Comparison of ENCODE assay signal across 17 mouse cellular contexts in the genomic region with DNA sequence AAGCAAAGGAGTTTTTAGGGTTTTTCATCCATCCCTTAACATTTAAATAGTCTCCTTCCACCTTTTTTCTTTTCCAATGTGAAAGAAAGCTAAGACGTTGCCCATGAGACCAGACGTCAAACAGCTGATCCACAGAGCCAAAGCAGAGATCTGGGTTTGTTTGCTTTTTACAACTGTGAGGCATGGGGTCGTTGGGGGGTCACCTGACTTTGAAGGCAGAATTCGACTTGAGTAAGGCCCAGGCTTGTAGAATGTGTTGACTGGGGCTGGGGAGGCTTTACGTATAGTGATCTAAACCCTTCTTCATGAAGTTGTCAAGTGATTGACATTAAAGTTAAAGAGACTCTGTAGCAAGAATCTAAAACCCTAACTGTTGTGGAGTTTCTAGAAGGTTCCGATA.
"Had no signal": no experiment of that assay in that cellular context is flagged by ENCODE, and none has a peak within 500 bp of the region (broad histone marks: within the 10 kb centered on the region; RNA-seq: fewer than 3 reads in every experiment).

No protein-coding gene starts in this region.

- H3K4me2 ChIP-seq: limb, embryonic 15.5 days; liver, embryonic 12.5 days; lung, embryonic 14.5 days; neural tube, embryonic 15.5 days had no signal

- H3K9me3 ChIP-seq: limb, embryonic 15.5 days; liver, embryonic 12.5 days; midbrain, embryonic 10.5 days; neural tube, embryonic 15.5 days had no signal

- H3K27me3 ChIP-seq: limb, embryonic 15.5 days; neural tube, embryonic 15.5 days had no signal

- DNase-seq: kidney, adult 8-10 months; kidney, postnatal 10 days; layer of hippocampus, adult 9-11 months; layer of hippocampus, postnatal 36 days; lung, embryonic 14.5 days; lung, postnatal 10 days; lung, postnatal 4 days; midbrain, embryonic 14.5 days; right cerebral cortex, adult 18-20 months; right cerebral cortex, postnatal 25 days; thymus, adult 18-20 months; thymus, postnatal 25 days had no signal

- H3K9ac ChIP-seq: limb, embryonic 15.5 days; liver, embryonic 12.5 days; lung, embryonic 14.5 days; neural tube, embryonic 15.5 days had no signal

- ATAC-seq: liver, embryonic 12.5 days had no signal

- H3K27ac ChIP-seq: limb, embryonic 15.5 days; midbrain, embryonic 10.5 days; neural tube, embryonic 15.5 days had no signal

- H3K36me3 ChIP-seq: limb, embryonic 15.5 days; liver, embryonic 12.5 days; midbrain, embryonic 10.5 days; neural tube, embryonic 15.5 days had no signal

- H3K4me3 ChIP-seq: limb, embryonic 15.5 days; liver, embryonic 12.5 days; midbrain, embryonic 10.5 days; myocyte; neural tube, embryonic 15.5 days had no signal
